Mouse (Mus musculus): ENCODE results near the gene Smoc1.

The Smoc1 gene

DNA sequence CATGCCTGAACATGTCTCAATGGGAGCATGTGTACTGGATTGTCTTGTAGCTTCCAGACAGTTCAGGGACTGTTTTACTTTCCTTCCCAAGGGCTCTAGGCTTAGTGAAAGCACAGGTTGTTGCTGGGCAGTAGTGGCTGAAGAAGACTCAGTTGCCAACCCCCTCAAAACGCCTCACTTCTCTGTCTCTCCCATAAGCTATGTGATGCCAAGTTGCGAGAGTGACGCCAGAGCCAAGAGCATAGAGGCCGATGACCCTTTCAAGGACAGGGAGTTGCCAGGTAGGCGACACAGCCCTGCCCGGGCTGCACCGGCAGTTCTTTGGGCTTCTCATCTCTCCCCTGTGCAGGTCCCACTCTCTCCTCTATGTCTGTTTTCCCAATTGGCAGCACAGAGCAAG lies 141.4 kb downstream of the Smoc1 start:
- no peak for DNase-seq (ENCODE audit: low spot score)

DNA sequence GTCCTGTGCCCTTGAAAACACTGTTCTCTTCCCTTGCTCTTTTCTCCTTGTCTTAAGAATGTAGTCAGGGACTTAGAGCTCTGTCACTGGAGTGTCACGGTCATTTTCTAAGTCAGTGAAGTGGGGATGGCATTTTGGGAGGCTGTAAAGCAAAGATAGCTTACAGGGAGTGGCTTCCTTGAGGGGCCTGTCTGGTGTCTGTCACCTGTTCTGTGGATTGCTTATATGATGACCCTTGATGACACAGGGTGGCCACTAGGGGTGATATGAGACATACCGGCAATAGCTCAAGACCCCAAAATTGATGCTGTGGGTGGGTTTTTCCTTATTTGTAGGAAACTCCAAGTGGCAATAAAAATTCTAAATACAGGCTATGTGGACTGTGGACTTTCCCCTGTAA lies 141.9 kb downstream of the Smoc1 start:
- DNase-seq (ENCODE audit: low spot score): no peak

DNA sequence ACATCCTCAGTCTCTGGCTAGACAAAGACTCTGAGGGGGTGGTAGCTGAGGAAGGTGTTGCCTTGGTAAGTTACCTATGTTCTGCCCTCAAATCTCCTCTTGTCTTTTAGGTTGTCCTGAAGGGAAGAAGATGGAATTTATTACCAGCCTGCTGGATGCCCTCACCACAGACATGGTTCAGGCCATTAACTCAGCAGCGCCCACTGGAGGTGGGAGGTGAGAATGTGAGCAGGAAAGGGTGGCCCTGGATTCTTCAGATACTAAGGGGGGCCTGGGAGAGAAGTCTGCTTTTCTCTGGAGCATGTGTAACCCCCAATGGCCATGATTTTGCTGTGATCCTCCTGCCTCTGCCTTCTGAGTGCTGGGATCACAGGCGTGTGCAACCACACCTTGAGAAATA lies 143.5 kb downstream of the Smoc1 start:
- no peak for DNase-seq (ENCODE audit: low spot score)

DNA sequence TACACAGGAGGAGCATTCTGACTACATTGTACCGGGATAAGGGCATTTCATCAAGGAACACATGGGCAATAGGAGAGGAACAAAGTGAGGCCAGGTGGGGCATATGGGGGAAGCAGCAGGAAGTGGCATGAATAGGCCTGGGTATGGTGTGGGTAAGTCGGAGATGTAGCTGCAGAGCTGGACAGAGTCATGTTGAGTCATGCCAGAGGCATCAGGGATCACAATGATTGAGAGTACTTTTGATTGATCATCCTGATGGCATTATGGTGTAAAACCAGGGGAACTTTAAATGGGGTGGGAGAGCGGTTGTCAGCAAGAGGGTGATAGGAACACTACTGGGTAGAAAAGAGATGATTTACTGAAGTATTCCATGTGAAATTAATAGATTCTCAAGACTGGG lies 146.4 kb downstream of the Smoc1 start:
- DNase-seq (ENCODE audit: low spot score): no peak

DNA sequence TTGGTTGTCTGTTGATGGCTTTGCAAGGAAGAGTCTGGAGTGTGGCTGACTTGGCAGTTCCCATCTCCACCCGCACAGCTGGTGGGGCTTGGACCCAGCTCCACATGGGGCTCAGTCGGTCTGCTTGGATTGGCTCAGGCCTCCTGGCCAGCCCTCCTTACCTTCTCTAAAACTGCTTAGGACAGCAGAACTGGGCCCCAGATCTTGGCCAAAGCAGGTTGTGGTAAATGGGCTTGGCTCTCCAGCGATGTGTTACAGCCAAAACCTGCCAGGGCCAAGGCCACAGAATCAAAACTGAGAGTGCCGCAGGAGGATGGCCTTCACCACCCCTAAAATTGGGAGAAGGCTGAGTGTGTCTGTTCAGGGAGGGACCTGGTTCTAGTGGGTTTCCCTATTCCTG lies 147.3 kb downstream of the Smoc1 start:
- peak; percentile 47 for DNase-seq (ENCODE audit: low spot score)

DNA sequence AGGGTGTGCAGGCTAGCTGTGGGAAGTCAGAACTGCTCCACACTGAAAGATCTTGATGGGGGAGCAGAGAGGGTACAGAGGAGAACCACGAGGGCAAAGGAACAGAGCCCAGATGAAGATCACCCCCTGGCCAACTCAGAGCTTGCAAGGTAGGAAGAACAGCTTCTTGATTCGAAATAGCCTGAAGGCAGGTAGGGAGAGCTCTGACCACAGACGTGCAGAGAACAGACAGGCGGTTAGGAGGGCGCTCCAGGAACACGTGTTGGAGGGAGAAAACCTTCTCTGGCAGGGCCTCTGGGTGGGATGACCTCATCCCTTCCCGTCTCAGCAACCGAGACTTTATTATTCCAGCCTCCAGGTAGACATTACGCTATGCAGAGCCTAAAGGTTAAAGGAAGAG lies 148.6 kb downstream of the Smoc1 start:
- no peak for DNase-seq (ENCODE audit: low spot score)

DNA sequence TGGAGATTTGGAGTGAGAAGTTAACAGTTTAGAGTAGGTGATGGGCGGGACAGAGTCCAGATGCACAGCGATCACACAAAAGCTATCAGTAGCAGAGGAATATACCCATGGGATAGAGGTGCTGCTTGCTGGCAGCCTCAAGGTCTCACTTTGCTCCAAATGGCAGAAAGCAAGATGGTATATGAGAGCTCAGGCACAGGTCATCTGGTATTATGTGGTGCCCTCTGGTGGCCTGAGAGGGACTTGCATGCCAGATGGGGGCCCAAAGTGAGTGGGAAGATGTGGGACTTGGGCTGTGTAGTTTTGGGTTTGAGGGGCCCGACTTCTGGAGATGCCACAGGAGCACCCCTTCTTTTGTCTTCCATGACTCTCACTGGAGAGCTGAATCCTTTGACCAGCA lies 155.5 kb downstream of the Smoc1 start:
- DNase-seq (ENCODE audit: low spot score): peak; percentile 66

DNA sequence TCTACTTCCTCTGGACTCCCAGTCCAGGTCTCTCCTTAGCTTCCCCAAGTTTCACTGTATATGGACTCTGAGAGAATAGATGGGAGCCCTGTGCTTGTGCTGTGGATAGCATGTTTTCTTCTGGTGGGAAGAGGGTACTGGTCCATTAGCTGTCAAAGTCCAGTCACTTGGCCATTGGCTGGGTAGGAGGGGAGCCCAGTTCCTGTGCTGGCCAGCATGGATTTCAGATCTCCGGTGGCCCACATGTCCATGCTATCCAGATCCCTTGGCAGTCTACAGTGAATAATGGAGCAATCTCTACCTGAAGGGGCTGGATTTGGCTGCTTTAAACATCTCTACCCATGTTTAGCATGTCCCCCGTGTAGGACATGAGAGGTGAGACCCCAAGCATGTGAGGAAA lies 158.4 kb downstream of the Smoc1 start:
- no peak for DNase-seq (ENCODE audit: low spot score)

DNA sequence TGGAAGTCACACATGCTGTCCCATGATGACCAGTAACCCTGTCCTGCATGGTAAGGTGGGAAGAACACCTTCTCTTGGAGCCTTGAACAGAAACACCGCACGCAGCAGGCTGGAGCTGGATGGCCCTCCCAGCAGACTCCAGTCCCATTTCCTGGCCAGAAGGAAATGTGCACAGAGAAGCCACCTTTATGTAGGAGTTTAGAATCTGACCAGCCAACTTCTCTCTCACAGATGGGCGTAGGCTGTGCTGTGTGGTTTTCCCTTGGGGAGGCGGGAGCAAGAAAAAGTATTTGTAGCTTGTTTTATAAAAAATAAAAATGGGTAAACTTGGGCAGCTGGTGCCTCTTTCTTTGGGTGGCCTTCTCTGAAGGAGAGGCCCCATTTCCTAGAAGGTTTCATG lies 159.5 kb downstream of the Smoc1 start:
- DNase-seq (ENCODE audit: low spot score): no peak

DNA sequence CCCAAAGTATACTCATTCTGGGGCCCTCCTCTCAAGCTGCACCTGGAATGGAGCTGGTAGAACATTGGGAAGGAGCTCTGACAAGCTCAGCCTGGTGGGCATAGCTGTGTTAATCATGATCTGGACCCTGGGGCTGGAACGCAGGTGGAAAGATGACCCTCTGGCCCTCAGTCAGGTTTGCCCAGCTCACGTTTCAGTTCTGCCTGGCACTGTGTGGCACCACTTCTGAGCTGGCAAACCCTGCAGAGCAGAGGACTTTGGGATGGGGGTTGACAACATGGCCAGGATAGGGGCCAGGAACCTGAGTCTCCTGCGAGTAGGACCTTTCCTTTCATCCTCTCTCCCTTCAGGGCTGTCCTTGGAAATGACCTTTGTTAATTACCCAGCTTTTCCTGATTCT lies 160.1 kb downstream of the Smoc1 start:
- DNase-seq (ENCODE audit: low spot score): no peak

DNA sequence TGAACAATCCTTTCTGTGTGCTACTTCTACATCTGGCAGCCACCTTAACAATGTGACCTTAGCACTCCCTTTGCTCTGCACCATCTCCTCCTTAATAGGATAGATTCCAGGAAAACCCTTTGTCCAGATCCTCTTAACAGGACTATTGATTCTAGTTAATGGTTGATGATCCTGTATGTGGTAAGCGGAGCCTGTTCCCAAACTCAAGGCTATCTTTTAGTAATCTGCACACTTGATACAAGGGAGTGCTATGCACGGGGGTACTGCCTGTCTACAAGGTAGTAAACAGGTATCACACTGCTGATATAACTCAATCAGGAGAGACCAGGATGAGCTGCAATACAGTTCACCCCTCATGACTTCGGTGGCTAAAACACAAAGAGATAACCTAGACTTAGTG lies 161.8 kb downstream of the Smoc1 start:
- no peak for DNase-seq (ENCODE audit: low spot score)

DNA sequence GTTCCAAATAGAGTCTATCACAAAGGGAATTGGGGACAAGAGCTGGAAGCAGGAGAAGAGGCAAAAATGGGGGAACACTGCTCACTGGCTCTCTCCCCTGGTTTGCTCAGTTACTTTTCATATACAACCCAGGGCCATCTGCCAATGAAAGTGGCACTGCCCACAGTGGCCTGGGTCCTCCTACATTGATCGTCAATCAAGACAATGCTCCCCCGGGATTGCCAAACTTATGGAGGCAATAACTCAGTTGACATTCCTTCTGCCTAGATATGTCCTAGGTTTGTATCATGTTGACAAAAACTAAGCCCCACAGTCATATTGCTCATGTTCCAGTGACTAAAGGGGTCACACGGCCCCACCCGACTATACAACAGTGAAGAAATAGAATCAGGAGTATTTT lies 162.4 kb downstream of the Smoc1 start:
- DNase-seq (ENCODE audit: low spot score): no peak

DNA sequence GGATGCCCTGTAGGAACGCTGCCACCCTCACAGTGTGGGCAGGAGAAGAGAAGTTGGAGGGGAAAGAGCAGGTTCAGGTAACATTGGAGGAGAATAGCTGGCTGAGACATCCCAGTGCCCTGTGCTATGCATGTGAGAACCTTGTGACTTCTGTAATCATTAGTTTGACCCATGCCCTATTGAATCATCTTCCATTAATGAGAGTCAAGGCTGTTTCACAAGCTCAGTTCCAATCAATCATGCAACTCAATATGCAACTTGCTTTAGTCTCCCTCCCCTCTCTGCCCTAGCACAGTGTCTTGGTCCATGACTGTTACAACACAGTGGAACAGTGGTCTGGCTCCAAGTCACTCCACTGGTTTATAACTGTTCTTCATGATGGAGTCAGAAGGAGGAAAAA lies 163.0 kb downstream of the Smoc1 start:
- DNase-seq (ENCODE audit: low spot score): no peak

DNA sequence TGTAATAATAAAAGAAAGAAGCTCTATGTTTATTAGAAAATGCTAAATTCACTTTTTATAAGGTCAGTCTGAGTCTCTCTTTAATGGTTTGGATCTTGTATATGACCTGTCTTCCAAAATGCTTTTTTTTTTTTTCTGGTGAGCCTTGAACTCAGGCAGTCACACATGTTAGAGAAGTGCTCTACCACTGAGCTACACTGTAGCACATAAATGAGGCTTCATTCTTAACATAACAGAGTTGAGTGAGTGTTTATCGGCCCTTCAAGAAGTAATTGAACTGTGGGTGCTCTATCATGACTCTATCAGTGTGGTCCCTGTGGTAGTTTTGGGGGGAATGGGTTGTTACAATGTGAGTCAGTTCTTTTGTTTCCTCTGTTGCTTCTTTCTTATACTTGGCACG lies 167.4 kb downstream of the Smoc1 start:
- DNase-seq (ENCODE audit: low spot score): no peak

DNA sequence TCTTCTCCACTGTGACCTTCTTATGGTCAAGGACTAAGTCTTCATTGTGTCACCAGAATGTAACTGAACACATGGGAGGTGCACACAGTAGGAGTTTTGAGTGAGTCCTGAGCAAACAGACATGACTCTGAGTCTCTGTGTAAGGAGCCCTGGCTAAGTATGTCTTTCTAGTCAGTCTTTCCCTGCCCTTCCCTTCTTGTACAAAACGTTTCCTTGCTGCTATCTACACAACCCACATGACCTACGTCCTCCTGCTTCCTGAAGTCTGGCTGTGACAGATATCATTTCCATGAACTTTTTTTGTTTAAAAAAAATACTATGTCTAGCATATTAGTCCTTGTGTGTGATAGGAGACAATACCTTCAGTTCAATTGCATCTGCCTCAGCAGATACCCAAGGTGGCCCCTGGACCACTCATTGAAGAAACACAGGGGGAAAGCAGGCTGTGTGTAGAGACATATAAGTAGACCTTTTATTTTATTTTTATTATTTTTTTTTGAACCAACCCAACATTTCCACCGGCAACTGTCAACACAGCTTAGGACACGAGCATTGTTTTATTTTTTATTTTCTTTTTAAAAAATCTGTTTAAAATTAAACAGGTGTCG lies 171.0 kb downstream of the Smoc1 start:
- DNase-seq (ENCODE audit: low spot score): no peak

DNA sequence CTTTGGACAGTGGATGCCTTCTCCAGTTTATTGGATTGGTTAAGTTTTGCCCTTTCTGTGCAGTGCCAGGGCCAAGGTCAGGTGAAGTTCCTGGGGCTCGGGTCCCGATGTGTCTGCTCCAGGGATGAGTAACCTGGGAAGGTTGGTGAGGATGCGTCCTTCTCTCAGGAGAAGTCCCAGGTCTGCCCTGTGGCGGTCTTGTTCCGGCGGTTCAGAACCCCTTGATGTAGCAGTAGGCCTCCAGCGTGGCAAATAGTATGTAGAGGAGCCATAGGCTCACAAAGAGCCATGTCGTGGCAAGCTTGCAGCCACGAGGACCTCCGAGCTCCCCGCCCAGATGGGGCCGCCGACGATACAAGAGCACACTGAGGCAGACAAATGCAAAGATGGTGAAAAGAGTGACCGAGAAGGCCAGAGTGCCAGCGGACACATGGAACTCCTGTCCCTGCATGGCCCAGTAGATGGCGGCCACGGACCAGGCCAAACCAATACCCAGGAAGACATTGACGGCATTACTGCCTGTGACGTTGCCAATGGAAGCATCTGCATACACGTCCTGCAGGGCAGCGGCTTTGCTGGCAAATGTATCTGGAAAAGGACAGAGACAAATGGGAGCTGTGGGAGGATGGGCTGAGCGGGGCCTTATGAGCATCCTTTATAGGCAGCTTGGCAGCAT lies 172.8 kb downstream of the Smoc1 start:
- peak; percentile 61 for DNase-seq (ENCODE audit: low spot score)

DNA sequence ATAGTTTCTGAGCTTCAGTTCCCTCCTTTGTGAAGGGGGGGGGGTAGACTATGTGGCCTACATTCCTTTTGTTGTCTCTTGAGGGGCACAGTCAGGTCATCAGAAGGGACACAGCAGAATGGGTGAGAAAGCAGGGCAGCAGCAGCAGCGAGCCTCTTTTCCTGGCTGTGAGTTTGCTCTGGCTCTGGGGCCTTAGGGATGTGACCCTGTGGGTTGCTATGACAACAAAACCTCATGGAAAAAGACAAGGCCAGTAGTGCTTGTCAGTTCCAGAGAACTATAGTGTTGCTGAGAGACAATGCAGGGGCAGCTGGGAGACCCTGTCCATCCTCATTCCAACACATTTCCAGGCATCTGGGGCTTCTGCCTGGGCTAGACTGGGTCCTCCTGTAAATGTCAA lies 176.6 kb downstream of the Smoc1 start:
- no peak for DNase-seq (ENCODE audit: low spot score)

DNA sequence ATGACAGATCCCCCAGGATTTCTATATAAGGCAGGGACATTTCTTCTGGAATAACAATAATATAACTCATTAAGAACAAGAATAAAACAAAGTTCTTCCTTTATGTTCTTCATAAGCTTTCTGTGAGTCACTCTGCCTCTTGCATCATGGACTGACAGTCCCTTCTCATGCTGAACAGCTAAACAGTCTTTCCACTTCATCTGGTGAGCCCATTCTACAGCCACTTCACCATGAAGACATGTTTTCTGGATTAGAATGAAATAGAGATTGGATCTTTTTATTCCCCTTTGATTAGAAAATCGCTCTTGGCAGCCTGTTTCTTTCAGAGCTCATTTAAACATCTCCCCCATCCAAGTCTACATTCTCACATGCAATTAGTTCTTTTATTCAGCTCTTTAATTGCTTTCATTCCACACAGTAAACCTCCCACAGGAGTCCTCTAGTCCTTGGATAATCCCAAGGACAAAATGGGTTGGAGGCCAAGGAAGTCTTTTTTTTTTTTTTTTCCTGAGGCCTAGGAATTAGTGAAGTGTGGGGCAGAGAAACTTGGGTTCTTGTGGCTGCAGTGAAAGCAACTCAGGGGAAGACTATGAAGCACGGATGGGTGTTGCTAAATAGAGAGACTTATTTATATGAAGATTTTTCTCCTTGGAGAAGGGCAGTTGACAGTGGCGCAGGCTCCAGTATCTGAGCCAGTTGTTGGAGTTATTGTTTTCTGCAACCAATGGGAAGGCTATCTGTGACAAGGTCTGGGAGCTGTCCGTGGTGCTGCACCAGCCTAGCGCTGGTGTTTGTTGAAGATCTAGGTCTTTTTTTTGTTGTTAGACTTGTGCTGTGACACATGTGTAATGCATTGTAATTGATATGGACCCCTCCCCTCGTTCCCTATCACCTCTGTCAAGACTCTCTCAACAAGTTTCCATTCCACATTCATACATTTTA lies 179.3 kb downstream of the Smoc1 start:
- DNase-seq (ENCODE audit: low spot score): peak; percentile 68

DNA sequence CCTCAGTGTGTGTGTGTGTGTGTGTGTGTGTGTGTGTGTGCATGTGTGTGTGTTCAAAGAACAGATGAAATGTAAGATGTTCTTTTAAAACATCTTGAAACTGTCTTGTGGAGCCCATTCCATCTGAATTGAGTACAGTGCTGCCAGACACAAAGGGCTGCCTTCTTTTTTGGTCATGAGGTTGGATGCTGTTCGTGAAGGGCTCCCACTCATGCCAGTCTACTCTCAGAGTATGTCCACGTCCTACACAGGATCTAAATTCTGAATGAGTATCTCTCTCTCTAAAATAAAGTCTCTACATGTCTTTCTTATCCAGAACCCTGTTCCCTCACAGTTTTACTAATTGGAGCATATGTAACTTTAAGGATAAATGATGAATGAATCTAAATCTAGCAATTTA lies 182.0 kb downstream of the Smoc1 start:
- no peak for DNase-seq (ENCODE audit: low spot score)

DNA sequence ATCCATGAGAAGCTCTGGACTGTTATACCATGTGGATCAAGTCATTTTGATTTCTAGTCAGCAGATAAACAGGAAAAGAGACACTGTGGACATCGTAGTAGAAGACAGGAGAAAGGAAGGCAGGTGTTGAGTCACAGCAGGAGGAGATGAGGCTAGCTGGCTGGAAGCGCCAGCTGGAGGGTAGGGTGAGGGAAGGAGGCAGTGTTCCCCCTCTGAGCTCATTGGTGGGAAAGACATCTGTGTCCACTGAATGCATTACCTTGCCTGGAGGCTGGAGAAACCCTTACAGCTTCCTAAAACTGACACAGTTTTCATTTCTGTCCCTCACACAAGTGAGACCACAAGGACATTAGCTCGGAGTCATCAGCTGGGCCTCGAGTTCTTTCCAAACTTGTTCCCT lies 192.7 kb downstream of the Smoc1 start:
- DNase-seq (ENCODE audit: low spot score): no peak

DNA sequence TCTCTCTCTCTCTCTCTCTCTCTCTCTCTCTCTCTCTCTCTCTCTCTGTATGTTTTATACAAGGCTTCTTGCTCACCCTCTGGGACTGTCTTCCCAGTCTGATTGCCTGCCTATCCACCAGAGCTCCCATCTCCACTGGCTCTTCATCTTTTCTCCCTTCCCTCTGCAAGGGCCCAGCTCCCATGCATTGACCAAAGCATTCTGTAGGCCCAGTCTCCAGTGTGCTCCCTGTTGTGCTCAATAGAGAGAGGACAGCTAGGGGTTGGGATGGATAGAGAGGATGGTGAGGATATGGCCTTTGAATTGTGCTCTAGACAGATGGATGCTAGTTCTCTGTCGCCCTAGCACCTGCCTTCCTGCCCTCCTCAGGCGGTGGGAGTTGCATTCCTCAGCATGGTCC lies 196.7 kb downstream of the Smoc1 start:
- no peak for DNase-seq (ENCODE audit: low spot score)

DNA sequence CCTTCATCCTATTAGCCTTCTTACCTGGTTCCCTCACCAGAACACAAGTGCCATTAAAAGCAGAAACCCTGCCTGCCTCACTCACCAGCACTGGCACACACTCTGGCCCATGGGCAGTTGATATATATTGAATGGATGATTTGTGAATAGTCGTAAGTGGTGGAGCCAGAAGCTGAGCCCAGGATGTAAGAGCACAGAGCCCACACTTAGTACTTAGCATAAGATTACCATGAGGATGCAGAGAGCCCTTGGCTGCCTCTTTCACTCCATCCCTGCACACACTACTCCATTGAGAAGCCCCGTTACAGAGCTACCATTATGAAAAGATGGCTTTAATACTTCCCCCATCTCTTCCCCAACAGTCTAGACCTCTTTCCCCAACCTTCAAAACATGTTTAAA lies 198.2 kb downstream of the Smoc1 start:
- DNase-seq (ENCODE audit: low spot score): no peak

DNA sequence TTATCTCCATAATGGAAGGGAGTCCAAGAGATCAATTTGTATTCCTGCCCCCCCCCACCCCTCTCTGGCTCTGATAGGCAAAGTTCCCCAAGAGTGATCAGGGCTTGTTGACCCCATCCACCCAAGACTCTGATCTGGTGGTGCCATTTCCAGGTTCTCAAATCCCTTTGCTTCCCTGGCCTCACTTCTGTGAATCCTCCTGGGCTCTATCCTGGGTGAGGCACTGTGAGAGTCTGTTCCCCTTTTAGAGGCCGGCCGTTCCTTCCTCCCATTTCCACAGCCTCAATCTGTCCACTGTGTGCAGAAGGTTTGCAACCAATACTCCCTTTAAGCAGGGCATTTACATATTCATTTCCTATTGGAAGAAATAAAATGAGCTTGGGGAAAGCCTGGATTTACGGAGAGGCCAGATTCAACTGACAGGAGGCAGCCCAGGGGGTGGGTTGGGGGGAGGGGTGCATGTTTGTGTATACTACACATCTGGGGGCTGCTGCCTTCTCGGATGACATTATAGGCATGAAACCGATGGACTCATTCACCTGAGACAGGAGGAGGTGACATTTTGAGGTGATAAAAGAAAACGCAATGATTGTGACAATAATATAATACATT lies 199.5 kb downstream of the Smoc1 start:
- DNase-seq (ENCODE audit: low spot score): no peak
